Mouse (Mus musculus): Measurements from ENCODE around the gene Rpp14. TPM values are rescaled to one million over a fixed set of nuclear protein-coding genes. Genes with fewer than 3 reads are reported as not detected.
A peak's percentile ranks its signal among the peaks of the same experiment; 100 is the strongest.

The Rpp14 gene
- polyA plus RNA-seq (2012; ENCODE audit: insufficient read depth, low replicate concordance) = 1.2 TPM in 1 of 2 replicates, not detected in the other

DNA sequence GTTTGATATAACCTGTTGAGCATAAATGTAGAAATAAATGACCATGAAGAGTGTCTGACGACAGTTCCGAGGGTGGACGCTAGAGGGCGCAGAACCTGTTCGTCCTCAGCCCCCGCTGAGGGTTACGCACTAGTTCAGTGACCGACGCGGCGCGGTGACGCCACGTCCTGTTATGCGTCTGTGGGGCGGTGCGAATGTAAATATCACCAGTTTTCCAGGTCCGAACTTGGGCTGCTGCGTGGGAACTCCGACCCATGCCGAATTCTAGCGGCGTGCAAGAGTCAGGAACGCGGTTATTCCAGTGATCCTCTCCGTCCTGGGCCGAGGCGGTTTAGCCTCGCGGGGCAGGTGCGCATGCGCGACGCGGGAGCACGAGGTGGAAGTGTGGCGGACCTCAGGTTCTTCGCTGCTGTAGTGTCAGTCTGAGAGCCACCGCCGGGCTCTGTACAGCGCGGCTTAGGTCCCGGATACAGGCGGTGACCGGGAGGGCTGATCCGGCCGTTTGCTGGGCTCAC is at the start of gene Rpp14:
Rpp14 (plus strand) TSS at position 203 of the 515 bp plus-strand sequence.
- H3K4me3 ChIP-seq (replicated peaks) = peak within 1 kb of the TSS; percentile 97
- H3K9me3 ChIP-seq = peaks cover 10% of the 10 kb centered on the region
- peaks cover 24% of the 10 kb centered on the region for H3K36me3 ChIP-seq (replicated peaks; ENCODE audit: low read length)
- H3K4me1 ChIP-seq = peaks cover 32% of the 10 kb centered on the region
- TF ChIP-seq FLI1 (IDR thresholded peaks at IDR 0.05; ENCODE audit: low read length) (no peak), GATA1 (IDR thresholded peaks at IDR 0.05; ENCODE audit: borderline replicate concordance, low read length) (no peak)
- H3K27me3 ChIP-seq (replicated peaks) = no peaks in the 10 kb centered on the region

DNA sequence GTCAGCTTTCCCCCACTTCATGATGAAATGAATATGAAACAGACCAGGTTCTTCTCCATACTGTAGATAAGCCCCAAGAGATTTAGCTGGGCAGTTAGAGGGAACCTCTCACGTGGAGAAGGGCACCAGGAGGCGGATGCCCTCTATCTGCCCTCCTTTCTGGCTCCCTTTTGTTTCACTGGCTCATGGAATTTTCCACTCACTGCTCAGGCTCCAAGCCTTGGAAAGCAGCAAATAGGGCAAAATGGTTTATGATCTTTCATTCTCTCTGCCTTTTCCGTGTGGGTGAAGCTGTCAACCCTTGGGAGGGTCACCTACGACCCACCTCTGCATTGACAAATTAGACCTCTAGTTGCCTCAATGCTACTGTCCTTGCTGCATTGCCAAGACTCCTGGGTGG is 49.6 kb upstream of the Rpp14 start:
- Histone ChIP-seq H3K4me1 (0 out of 2 replicates have a peak, but pooled peaks cover 3% of the 10 kb centered on the region), H3K27me3 (replicated peaks) (peaks cover 12% of the 10 kb centered on the region)
- no peak for TF ChIP-seq GATA1 (IDR thresholded peaks at IDR 0.05; ENCODE audit: borderline replicate concordance, low read length)
- no peak for TF ChIP-seq FLI1 (IDR thresholded peaks at IDR 0.05; ENCODE audit: low read length)

DNA sequence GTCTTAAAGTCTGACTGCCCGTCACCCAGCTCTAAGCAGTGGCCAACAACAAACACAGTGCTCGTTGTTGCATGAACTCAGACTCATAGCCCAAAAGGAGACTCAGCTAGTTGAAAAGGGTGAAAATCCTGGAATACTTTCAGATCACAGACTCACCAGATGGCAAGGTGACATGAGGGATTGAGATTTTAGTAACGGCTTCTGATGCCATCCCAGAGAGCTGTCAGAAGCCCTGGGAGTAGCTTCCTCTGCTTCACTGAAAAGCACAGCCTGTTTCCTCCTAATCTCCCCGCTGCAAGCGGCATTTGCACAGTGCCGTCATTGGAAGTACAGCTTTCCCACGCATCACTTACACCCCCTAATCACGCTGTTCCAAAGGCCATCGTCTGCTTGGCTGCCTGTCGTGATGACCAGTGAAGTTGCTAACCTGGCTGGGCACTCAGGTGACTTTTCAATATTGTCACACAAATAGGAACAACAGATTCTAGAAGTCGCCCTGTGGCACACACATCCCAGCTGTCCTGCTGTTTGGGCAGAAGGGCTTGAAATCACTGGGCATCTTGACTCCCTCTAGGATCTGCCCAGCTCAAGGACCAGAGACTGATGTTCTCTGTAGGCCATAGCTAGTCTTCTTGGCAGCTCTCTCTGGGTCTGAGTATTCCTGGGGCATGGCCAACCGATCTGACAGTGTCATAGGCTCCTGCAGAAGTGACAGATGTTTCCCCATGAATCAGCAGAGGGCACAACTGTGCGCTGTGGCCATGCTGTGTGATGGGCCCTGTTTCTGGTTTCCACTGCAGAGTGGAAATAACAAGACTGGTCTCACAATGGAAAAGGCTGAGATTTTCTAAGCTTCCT is 47.9 kb upstream of the Rpp14 start:
- Histone ChIP-seq H3K27me3 (replicated peaks) (peaks cover 23% of the 10 kb centered on the region), H3K36me3 (replicated peaks; ENCODE audit: low read length) (no peaks in the 10 kb centered on the region), H3K4me3 (replicated peaks) (no peak overlapping the region), H3K9me3 (no peaks in the 10 kb centered on the region), H3K4me1 (no peaks in the 10 kb centered on the region)
- TF ChIP-seq FLI1 (IDR thresholded peaks at IDR 0.05; ENCODE audit: low read length) (no peak), GATA1 (IDR thresholded peaks at IDR 0.05; ENCODE audit: borderline replicate concordance, low read length) (no peak)

More for the DNA sequence above, 49.6 kb upstream of the Rpp14 start:
- H3K9me3 ChIP-seq = no peaks in the 10 kb centered on the region
- H3K36me3 ChIP-seq (replicated peaks; ENCODE audit: low read length) = no peaks in the 10 kb centered on the region
- no peak overlapping the region for H3K4me3 ChIP-seq (replicated peaks)

DNA sequence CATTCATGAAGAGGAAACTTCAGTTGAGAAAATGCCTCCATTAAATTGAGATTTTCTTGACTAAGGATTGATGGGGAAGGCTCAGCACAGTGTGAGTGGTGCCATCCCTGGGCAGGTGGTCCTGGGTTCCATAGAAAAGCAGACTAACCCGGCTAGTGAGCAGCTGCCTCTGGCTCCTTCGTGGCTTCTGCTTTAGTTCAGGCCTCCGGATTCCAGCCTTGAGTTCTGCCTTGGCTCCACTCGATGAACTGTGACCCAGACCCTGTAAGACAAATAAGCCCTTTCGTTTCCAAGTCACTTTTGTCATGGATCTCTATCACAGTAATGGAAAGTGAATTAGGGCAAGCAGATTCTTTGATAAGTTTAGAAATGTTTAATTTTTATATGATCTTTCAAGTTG is 45.6 kb upstream of the Rpp14 start:
- peaks cover 25% of the 10 kb centered on the region for H3K27me3 ChIP-seq (replicated peaks)
- no peak for TF ChIP-seq GATA1 (IDR thresholded peaks at IDR 0.05; ENCODE audit: borderline replicate concordance, low read length)
- TF ChIP-seq FLI1 (IDR thresholded peaks at IDR 0.05; ENCODE audit: low read length) = no peak
- no peak overlapping the region for H3K4me3 ChIP-seq (replicated peaks)
- H3K9me3 ChIP-seq = no peaks in the 10 kb centered on the region
- no peaks in the 10 kb centered on the region for H3K36me3 ChIP-seq (replicated peaks; ENCODE audit: low read length)
- peaks cover 4% of the 10 kb centered on the region for H3K4me1 ChIP-seq

- Histone ChIP-seq H3K9me3 (no peaks in the 10 kb centered on the region), H3K27me3 (replicated peaks) (peaks cover 21% of the 10 kb centered on the region), H3K4me3 (replicated peaks) (no peak overlapping the region), H3K36me3 (replicated peaks; ENCODE audit: low read length) (no peaks in the 10 kb centered on the region), H3K4me1 (peaks cover 4% of the 10 kb centered on the region)
- TF ChIP-seq GATA1 (IDR thresholded peaks at IDR 0.05; ENCODE audit: borderline replicate concordance, low read length) (no peak), FLI1 (IDR thresholded peaks at IDR 0.05; ENCODE audit: low read length) (no peak)
Measured at GRCm38 (mm10) chr14:8035951-8036350, 44.2 kb upstream of the Rpp14 start.

GRCm38 (mm10) chr14:8036406-8036805 is 43.8 kb upstream of the Rpp14 start:
- Histone ChIP-seq H3K27me3 (replicated peaks) (peaks cover 20% of the 10 kb centered on the region), H3K36me3 (replicated peaks; ENCODE audit: low read length) (no peaks in the 10 kb centered on the region), H3K9me3 (no peaks in the 10 kb centered on the region), H3K4me3 (replicated peaks) (no peak overlapping the region), H3K4me1 (peaks cover 4% of the 10 kb centered on the region)
- no peak for TF ChIP-seq FLI1 (IDR thresholded peaks at IDR 0.05; ENCODE audit: low read length)
- TF ChIP-seq GATA1 (IDR thresholded peaks at IDR 0.05; ENCODE audit: borderline replicate concordance, low read length) = no peak

DNA sequence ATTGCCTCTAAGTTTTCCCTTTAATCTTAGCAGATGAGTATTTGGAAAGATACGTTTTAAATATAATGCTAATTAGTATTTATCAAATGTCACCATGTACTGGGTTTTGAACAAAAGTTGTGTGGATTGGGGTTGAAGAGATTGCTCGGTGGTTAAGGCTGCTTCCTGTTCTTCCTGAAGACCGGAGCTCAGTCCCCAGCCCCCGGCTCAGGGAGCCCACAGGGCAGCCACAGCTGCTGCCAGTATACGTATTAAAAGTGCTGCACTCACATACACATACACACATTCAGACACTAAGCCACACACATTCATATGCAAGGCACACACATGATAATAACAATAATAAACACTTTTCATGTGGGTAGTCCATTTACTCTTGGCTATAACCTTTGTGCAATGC is 42.0 kb upstream of the Rpp14 start:
- TF ChIP-seq FLI1 (IDR thresholded peaks at IDR 0.05; ENCODE audit: low read length) (no peak), GATA1 (IDR thresholded peaks at IDR 0.05; ENCODE audit: borderline replicate concordance, low read length) (no peak)
- Histone ChIP-seq H3K4me3 (replicated peaks) (no peak overlapping the region), H3K36me3 (replicated peaks; ENCODE audit: low read length) (no peaks in the 10 kb centered on the region), H3K9me3 (no peaks in the 10 kb centered on the region), H3K27me3 (replicated peaks) (peaks cover 16% of the 10 kb centered on the region), H3K4me1 (peaks cover 4% of the 10 kb centered on the region)

DNA sequence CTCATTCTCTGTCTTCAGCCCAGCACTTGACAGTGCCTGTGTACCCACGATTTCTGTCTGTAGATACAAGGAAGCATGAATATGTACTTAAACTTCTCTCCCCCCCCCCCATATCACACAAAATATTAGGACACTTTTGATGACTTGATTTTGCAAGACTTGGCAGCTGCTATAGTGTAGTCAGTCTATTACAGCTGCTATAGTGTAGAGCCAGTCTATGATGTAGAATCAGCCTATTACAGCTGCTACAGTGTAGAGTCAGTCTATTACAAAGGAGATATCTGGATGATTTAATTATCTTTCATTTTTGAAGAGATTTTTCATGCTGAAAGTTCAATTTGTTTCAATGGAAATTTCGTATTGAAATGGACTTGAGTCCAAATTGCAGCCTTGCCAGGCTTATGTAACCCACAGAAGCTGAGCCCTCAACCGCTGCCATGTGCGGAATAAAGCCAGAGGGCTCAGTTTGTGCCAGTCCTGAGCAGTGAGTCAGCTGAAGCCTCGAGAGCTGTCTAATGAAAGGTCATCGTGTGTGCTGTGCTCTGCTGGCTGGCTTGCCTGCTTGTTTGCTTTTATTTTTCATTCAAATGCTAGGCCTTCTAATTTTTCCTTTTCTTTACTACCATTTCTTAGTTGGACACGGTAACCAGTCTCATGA is 41.2 kb upstream of the Rpp14 start:
- Histone ChIP-seq H3K4me1 (peaks cover 4% of the 10 kb centered on the region), H3K9me3 (no peaks in the 10 kb centered on the region), H3K36me3 (replicated peaks; ENCODE audit: low read length) (no peaks in the 10 kb centered on the region), H3K4me3 (replicated peaks) (no peak overlapping the region), H3K27me3 (replicated peaks) (peaks cover 16% of the 10 kb centered on the region)
- TF ChIP-seq FLI1 (IDR thresholded peaks at IDR 0.05; ENCODE audit: low read length) = no peak
- no peak for TF ChIP-seq GATA1 (IDR thresholded peaks at IDR 0.05; ENCODE audit: borderline replicate concordance, low read length)

GRCm38 (mm10) chr14:8040179-8040578 is 40.0 kb upstream of the Rpp14 start:
- Histone ChIP-seq H3K4me1 (peaks cover 4% of the 10 kb centered on the region), H3K4me3 (replicated peaks) (no peak overlapping the region), H3K36me3 (replicated peaks; ENCODE audit: low read length) (no peaks in the 10 kb centered on the region), H3K27me3 (replicated peaks) (peaks cover 16% of the 10 kb centered on the region), H3K9me3 (no peaks in the 10 kb centered on the region)
- no peak for TF ChIP-seq GATA1 (IDR thresholded peaks at IDR 0.05; ENCODE audit: borderline replicate concordance, low read length)
- no peak for TF ChIP-seq FLI1 (IDR thresholded peaks at IDR 0.05; ENCODE audit: low read length)

Data from megakaryocyte, embryonic 14.5 days (primary cell).